Mouse (Mus musculus) lung, postnatal 25 days (tissue): ENCODE data around the gene Cyp27b1.

Experiments used
- DNase-seq: peaks from one replicate; pipeline ENCODE4 v3.0.0; 2022; ENCODE audit warnings: low spot score

Cyp27b1 gene

GRCm38 (mm10) chr10:127090560-127091411 lies 42.7 kb downstream of the Cyp27b1 start:
- peak; percentile 39 for DNase-seq

- no peak for DNase-seq
These were observed 43.7 kb downstream of the Cyp27b1 start for GRCm38 (mm10) chr10:127091507-127092396.

GRCm38 (mm10) chr10:127092742-127093141 lies 44.7 kb downstream of the Cyp27b1 start:
- DNase-seq = no peak

GRCm38 (mm10) chr10:127094382-127094802 lies 46.3 kb downstream of the Cyp27b1 start:
- DNase-seq = peak; percentile 84

- DNase-seq = no peak
These were observed 50.5 kb downstream of the Cyp27b1 start for GRCm38 (mm10) chr10:127098514-127098913.

- no peak for DNase-seq
These were observed 51.1 kb downstream of the Cyp27b1 start for GRCm38 (mm10) chr10:127099191-127099590.

- no peak for DNase-seq
These were observed 51.8 kb downstream of the Cyp27b1 start for GRCm38 (mm10) chr10:127099868-127100267.

GRCm38 (mm10) chr10:127100414-127100813 lies 52.4 kb downstream of the Cyp27b1 start:
- no peak for DNase-seq

GRCm38 (mm10) chr10:127101151-127101550 lies 53.1 kb downstream of the Cyp27b1 start:
- no peak for DNase-seq
